Mouse (Mus musculus) cerebral cortex, adult 2 months (tissue): Measurements from ENCODE around the gene Plod1.

Experiments
- WGBS: fragments of 180-500 bp; shearing (Covaris S2); methylation state at CpG from one replicate; pipeline ENCODE4 v1.1.7; 2018; 5-methylcytosine and 5-hydroxymethylcytosine counted together

Gene Plod1

DNA sequence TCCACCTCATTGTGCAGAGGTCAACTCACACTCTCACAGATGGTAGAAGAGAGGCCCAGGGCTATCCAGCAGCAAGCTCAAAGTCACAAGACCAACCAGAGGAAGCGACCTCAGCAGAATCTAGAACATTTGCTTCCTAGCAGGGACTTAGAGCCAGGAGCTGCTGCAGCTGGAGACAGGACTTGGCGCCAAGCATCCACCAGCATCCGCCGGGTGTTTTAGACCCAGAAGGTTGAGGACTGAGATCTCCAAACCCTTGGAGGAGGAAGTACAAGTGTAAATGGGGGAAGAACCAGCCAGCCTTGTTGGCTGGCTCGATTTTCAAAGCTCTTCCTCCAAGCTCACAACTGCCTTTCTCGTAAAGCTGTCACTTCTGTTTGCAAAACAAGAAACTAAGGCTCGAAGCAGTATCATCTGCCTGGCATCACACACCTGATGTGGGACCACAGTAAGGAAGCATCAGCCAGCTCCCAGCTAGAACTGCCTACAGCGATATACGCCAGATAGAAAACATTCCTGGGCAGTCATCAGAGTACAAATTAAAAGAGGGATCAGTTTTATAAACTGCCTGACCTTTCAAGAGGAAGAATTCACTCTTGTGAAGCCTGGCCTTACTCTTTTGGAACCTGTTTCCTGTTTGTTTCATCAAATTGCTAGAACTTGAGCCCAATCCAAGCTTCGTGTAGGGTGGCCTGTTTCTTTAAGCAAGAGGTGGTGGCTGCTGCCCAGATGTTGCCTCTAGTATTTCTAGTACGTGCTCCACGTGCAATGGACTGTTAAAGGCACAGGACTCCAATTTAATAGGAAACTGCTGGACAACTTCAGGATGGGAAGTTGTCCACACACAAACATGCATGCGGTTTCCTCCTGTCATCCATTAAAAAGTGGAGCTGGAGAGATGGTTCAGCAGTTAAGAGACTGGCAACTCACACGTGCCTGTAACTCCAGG, 1.9 kb upstream of the Plod1 start:
- 40% methylated on average over 14 of the region's 14 CpGs for WGBS

DNA sequence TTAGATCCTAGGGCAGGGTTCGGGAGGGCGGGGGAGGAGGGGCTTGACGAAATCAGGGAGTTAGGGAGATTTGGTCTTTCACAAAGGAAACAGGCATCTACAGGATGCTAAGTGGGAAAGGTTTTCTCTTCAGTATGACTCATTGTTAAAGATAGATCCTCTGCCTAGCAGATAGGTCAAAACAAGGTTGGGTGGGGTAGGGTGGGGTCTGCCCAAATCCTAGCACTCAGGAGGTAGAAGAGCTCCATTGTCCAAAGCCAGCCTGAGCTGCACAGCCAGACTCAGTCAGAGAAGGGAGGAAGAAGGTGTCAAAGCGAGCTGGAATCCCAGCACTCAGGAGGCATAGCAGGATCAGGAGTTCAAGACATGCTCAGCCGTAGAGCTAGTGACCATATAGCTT, 919 bp upstream of the Plod1 start:
- 57% methylated on average over 5 of the region's 5 CpGs for WGBS

DNA sequence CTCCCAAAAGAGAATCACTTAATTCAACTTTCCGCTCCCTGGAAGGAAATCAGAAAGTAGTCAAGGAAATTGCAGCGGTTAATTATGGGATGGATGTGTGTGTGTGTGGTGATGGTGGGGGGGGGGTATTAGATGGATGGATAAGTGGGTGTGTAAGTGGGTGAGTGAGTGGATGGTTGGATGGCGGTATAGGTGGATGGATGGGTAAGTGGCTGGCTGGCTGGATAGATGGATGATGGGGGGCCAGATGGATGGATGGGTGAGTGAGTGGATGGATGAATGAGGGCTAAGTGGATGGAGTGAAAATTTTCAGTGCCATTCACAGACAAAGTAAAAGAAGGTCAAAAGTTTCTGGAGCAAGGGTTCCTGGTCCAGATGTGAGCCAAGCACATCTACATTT, 454 bp upstream of the Plod1 start:
- WGBS = 46% methylated on average over 3 of the region's 3 CpGs

DNA sequence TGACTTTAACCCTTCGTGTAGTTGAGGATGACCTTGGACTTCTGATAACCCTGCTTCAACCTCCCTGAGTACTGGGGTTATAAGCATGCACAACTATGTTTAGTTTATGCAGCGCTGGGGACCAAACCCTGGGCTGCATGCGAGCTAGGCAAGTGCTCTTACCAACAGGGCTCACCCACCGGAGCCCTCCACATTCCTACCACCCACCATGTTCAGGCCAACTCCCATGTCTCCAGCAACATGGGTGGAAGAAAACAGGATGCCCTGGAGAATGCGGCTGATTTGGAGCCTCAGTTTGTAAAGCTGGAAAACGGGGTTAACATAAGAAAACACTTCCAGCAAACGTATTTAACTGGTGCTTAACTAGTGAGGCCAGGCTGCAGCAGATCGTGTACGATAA, 663 bp downstream of the Plod1 start:
- WGBS = 21% methylated on average over 9 of the region's 9 CpGs

DNA sequence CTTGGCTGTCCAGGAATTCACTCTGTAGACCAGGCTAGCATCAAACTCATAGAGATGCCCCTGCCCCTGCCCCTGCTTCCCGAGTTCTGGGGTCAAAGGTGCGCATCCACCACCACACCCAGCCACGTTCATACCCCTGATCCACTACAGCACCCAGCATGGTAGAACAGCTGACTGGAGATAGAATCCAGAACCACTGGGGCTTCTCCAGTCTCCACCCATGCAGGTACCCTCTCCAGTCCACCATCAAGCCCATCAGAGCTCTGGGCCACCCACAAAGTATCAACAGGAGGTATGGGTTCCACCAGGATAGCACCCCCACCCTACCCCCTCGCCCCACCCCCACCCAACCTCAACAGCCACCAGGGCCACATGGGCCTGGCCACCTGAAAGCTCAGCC, 2.0 kb downstream of the Plod1 start:
- WGBS = 80% methylated on average over 4 of the region's 4 CpGs

DNA sequence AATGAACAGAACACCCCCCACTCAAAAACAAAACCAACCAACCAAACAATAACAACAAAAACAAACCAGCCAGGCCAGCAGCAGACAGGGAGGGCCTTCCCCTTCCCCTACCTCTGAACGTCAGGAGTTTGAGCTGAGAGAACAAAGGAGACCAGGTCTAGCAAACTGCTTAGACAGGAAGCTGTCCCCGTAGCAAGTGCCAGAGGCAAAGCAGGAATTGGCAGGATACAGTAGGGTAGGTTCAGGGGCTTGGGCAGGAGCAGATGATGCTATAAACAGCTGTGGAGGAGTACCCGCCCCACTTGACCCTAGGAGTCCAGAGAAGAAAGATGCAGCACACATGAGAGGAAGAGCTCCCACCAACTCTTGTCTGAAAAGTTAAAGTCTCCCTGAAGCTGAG, 2.4 kb downstream of the Plod1 start:
- 69% methylated on average over 3 of the region's 3 CpGs for WGBS

DNA sequence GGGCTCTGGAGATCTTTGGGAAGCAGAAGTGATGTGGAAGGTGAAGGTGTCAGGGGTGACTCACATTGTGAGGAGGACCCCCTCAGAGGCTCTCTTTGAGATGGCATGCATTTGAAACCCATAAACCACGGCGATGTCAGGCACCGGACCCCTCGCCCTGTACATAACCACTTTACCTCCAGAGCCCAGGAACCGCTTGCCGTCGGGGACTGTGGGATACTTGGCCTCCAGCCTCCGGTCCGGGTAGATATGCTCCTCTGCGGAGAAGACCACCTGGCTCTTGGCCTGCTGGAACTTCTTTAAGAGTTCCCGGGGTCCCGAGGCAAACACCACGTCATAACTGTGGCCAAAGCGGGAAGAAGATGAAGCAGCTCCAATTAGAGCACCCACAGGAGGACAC, 5.6 kb downstream of the Plod1 start:
- WGBS = 95% methylated on average over 14 of the region's 14 CpGs

DNA sequence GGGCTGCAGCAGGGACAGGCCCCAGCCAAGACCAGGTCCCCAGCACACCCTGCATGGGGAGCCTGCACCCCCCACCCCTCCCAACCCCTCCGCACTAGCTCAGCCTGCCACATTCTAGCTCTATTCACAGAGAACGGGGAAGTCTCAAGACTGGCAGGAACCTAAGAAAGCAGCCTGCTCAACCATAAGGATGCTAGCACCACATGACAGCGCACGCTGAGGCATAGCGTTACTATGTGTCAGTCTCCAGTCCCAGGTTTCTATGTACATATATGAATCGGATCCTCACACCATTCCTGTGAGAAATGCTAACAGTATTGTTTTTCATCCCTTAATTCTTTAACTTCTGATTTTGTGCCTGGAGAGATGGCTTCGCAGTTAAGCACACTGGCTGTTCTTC, 8.0 kb downstream of the Plod1 start:
- WGBS = 64% methylated on average over 7 of the region's 7 CpGs

DNA sequence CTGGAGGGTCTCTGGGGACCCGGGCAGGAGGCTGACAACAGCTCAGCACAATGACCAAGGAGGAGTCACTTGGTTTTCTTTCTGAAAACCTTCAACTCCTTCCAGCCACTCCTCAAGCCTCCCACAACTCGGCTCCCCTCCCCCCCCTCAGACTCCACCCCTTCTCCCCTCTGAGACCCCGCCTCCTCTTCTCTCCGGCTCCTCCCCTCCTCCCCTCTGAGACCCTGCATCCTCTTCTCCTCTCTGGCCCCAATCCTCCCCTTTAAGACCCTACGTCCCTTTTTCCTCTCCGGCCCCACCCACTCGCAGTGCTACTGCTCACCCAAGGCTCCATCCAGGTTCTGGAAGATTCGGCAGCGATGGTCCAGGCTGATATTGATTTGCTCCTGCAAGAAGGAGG, 8.4 kb downstream of the Plod1 start:
- 34% methylated on average over 9 of the region's 9 CpGs for WGBS

DNA sequence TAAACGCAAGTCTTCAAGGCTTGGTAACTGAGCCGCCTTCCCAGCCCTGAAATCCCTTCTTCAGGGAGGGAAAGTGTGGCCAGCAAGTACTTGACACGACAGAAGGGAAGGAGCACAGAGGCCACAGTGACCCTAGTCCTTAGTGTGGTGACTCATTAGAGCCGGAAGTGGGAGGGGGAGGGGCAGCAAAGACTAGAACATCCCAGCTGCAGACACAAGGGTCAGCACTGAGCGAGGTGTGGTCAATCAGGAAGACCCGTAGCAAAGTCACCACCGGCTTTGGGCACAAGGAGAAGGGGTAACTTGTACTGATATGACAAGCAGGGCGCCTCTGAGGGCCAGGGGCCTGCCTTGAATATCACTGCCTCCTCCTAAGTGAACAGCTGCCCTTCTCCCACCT, 8.9 kb downstream of the Plod1 start:
- 58% methylated on average over 8 of the region's 8 CpGs for WGBS

DNA sequence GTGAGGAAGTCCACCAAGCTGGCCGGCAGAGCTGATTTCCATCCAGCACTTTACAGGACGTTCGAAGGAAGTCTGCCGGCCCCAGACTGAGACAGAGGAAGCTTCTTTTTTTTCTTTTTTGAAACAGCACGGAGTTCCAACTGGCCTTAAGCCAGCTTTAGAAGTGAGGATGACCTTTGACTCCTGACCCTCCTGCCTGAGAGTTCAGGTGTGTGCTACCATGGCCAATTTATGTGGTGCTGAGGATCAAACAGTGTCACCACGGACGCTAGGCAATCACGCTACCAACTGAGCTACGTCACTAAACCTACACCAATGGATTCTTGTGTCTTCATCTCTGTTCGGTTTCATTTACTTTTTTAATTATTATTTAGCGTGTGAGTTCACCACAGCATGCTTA, 14.2 kb downstream of the Plod1 start:
- 75% methylated on average over 11 of the region's 11 CpGs for WGBS

DNA sequence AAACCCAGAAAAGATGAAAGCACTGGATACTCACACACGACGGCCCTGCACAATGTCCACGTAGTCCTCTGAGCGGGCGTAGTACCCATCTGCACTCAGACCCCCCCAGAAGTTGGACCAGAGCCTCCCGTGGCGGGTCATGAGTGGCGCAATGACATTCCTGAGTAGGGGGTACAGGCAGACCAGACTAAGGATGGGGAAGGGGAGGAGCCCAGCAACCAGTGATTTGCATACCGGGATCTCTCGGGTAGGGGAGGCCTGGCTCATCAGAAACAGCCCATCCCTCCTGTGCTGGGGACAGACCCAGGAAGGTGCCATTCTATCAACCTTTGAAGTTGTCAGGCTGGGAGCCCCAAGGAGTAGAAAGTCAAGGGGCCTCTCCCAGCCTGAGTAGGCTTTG, 15.6 kb downstream of the Plod1 start:
- WGBS = 75% methylated on average over 10 of the region's 10 CpGs

DNA sequence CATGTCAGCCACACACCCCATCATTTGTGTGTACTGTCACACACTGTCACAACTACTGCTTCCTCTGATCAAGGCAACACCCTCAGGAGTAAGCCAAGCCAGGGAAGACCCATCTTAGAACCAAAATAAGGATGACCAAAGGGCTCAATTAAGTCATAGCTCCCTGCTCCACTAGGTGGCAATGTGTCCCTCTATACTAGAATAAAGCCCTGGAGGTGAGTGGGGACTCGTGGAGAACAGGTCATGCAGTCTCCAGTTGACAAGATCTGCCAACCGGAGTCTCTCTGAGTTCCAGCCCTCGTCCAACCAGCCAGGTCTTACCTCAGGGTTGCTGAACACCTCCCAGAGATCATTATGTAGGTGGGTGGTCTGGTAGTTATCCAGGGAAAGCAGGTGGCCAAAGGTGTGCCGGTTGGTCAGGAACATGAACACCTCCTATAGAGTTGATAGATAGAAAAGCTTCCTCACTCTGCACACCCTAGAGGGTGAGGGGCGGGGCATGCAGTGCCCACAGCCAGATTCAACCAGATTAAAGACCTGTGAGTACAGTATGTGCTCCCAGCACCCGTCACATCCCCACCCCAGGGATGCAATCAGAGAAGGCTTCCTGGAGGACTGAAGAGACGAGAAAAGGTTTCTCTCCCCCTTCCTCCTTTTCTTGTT, 18.0 kb downstream of the Plod1 start:
- 63% methylated on average over 7 of the region's 7 CpGs for WGBS

DNA sequence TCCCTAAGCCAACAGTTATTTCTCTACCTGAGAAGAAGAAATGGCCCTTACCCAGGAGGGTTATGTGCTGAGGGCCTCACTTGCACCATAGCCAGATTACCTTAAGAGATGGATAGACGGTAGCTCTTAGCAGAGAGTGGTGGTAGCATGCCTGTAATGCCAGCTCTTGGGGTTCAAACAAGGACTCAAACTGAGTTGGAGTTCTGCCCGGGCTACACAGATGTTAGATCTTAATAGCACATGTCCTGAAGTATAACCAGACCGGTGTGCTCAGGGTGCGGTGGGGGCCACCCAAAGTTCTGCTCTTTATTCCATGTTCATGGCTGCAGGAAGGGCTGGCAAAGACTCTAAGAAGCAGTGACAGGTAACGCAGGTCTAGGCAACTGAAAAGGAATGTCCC, 27.1 kb downstream of the Plod1 start:
- 67% methylated on average over 5 of the region's 5 CpGs for WGBS

DNA sequence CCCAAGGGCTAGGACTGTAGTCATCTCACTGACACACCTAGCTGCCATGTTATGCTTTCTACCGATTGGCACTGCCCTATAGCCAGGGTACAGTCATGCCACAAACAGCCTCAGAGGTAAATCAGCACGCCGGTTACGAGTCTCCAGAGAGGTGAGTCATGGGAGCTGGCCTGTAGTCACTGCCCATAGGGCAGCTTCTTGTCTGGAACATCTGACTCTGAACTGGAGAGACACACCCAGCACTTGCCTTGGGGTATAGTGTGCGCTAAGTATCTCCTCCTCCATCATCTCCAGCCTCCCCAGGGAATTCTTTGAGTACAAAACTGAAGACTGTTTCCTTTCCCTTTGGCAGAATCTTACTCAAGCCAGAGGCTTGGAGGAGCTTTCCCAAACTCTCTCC, 30.3 kb downstream of the Plod1 start:
- 81% methylated on average over 5 of the region's 5 CpGs for WGBS

DNA sequence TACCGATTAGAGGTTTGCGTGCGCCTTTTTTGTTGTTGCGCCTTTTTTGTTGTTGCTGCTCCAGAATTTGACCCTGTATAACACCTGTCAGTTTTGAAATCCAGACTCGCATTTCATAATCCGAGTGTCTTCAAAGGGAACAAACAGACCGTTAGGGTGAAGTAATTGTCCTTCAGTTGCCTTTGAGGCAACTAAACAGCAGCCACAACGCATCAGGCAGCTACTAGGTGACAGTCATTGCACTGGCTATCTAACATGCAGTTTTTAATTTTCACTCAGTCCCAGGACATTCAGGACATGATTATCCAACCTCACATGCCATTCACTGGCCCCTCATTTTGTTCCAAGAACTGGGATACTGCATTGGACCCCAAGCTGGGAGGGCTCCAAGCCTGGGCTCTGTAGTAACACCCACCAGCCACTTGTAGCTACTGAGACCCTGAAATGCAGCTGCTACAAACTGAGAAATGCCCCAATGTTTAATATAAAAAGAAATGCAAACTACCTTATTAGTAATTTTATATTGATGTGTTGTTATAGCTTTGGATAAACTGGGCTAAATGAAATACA, 31.4 kb downstream of the Plod1 start:
- WGBS = under 1% methylated on average over 8 of the region's 8 CpGs

DNA sequence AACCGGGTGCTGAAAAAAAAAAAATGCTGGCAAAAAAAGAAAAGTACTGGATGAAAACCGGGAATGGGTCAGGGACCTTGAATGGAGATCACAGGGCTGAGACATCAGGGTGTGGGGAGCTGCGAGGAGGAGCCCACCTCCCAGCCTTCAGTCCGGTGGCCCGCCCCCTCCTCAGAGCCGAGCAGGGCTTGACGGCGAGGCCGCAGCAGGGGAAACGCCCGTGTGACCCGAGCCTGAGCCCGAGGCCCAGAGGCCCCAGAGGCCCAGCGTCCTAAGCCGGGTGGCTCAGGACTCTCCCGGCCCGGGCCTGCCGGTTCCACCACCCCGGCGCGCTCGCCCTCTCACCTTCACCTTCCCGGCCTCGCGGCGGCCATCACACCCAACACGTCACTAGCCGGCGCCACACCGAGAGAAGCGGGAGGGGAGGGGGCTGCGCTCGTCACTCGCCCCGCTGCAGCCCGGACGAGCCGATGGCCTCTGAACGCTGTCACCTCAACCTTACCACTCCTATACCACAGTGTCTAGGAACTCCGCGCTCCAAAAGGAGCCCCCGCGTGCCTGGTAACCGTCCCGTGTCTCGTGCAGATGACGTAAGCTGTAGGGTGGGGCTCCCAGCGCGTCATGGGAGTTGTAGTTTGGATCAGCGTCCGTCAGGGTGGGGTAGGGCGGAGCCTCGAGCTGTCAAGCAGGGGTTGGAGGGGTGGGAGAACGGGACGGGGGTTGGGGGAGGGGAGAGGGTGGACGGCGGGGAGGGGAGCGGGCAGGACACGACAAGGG, 32.1 kb downstream of the Plod1 start, which contains the start of gene Mfn2:
Gene Mfn2, minus strand, starts transcription at position 392 of the 777 bp plus-strand sequence.
- WGBS = under 1% methylated on average over 59 of the region's 59 CpGs

DNA sequence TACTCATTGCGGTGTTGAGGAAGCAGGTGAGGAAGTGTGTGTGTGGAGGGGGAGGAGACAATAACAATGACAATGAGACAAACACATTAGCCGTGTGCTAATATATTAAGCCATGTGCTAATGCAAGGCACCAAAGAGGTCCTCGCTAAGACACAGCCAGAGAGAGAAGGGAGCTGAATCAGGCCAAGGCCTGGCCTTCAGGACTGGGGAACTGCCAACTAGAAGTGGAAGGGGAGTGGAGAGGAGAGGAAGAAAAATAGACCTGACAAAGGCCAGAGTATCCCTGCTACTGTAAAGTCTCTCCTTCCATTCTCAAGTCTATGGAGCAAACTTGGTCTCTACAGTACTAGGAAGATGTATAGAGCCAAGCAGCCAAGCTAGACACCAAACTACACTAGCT, 33.0 kb downstream of the Plod1 start:
- 58% methylated on average over 3 of the region's 3 CpGs for WGBS

DNA sequence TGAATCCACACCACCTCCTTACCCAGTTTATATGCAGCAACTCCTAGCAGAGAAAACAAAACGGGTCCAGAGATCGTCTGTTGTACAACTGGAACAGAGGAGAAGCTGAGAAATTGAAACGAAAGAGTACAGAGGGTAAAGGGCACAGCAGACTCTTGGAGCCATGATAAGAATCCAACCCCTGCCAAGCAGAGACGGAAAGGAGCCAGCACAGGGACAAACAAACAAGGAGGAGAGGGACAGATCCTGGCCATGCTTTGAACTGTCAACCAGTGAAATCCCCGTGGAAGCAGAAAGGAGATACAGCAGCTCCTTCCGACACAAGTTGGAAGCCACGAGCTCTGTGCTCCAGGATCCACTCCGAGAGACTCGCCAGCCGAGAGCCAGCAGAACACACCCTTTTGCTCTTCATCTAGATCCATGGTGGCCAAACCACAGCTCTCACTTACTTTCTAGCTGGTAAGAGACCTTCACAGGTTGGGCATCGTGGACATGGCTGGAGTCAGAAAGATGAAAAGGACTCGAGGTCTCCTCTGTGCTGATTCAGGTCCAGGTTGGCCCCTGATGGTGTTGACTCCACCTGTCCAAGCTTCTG, 33.6 kb downstream of the Plod1 start:
- WGBS = 84% methylated on average over 12 of the region's 12 CpGs

DNA sequence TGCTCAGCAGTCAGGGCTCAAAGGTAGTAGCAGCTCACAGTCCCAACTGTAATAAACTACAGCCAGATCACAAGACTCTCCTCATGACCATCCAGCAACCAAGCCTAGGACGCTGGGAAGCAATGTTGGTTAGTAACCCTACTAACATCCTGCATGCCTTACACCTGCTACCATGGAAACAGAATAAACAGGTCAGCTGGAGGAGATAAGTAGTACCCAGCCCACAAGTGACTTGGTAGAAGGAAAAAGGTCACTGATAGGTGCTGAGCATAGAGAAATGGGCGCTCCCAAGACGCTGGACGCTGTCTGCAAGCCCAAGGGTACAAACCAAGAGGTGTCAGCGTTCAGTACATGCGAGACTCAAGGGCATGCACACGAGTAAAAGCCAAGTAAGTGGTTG, 36.1 kb downstream of the Plod1 start:
- WGBS = 86% methylated on average over 7 of the region's 7 CpGs

DNA sequence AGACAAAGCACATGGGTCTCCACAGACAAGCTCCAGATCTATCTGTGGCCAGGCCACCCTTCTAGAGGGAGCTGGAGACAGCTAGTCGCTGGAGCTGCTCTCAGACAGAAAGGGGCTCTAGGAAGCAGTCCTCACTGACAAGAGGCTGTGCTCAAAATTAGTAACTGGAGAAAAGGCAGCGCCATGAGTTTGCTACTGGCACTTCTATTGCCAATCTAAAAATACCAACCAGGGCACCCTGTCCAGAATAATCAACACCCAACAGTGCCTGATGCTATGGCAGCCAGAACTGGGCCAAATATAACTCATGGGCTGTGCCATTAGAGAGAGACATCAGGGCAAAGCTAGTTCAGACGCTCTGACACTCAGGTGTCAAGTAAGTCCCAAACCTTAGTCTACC, 39.2 kb downstream of the Plod1 start:
- 41% methylated on average over 3 of the region's 3 CpGs for WGBS

DNA sequence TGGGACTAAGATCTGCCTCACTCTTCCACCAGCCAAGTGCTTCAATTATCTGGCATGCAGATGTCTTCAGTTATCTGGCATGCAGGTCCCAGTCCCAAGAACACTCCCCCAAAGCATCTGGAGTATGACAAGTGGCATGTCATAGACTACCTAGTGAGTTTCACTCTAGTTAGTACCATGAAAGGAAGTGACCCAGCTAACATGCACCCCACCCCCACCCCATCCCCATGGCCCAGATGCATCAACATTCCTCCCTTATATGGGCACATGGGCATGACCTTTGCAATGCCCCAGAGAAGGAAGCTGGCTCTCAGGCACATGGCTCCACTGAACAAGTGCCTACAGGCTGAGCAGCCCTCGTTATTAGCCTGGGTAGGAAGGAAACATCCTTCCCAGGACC, 40.2 kb downstream of the Plod1 start:
- 44% methylated on average over 1 of the region's 1 CpGs for WGBS
